Mouse (Mus musculus): ENCODE results near the gene Gm7995. TPM values are rescaled to one million over a fixed set of nuclear protein-coding genes. Genes with fewer than 3 reads are reported as not detected.

The Gm7995 gene
- not detected in 2 replicates for polyA plus RNA-seq (2012; rRNA removed)

DNA sequence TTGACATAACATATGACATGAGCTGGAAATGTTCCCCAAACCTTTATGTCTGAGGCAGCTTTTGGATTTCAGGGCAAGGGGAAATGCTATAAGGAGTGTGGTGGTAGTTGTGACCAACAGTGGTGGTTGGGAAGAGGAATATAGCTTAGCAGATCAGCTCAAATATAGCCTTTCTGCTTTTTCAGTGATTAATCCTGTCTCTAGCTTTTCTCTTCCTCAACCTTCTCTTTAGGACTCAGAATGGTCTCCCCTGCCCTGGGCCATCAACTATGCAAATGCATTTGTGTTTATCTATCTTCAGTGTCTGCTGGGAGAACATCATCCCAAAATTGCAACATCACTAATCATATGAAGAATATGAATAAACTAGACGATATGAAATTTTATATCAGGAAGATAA lies at the start of gene Gm7995:
TSS of gene Gm7995 (plus strand) at position 301 of the 400 bp plus-strand sequence.

DNA sequence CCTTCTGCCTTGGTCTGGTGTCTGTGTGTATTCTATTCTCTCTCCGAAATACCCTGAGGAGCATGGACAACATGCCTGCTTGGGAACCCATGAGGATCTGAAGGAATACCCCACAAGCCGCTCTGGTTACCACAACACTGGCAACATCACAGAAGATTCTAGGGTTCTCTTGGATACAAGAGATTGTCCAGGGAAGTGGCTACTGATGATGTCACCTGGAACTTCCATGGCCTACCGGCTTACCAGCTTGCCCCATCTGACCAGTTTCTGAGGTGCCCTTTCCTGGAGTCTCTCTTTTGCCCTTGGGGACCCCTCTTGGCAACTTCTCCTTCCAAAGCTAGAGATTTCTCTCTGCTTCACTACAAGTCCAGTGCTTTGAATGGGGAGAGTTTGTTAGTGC lies 12.8 kb upstream of the Gm7995 start, which contains the start of gene Gm9611:
TSS of gene Gm9611 (minus strand) at position 101 of the 400 bp plus-strand sequence.

Other genes starting within 250 kb of the Gm7995 start
- gene Gm7951, start 192.8 kb upstream of the Gm7995 start, polyA plus RNA-seq (2012; rRNA removed), result not detected in 2 replicates
- not detected in 2 replicates for gene Gm17027, start 147.6 kb upstream of the Gm7995 start, polyA plus RNA-seq (2012; rRNA removed)
- not detected in 2 replicates for gene Gm3573, start 119.4 kb upstream of the Gm7995 start, polyA plus RNA-seq (2012; rRNA removed)
- gene Gm17026, start 50.2 kb upstream of the Gm7995 start, polyA plus RNA-seq (2012; rRNA removed), result not detected in 2 replicates
- not detected in 2 replicates for gene Gm9611, start 12.9 kb upstream of the Gm7995 start, polyA plus RNA-seq (2012; rRNA removed)
- not detected in 2 replicates for gene Gm8005, start 129.5 kb downstream of the Gm7995 start, polyA plus RNA-seq (2012; rRNA removed)
- gene Gm8011, start 153.7 kb downstream of the Gm7995 start, polyA plus RNA-seq (2012; rRNA removed), result not detected in 2 replicates
- gene Gm8020, start 192.1 kb downstream of the Gm7995 start, polyA plus RNA-seq (2012; rRNA removed), result not detected in 2 replicates
- not detected in 2 replicates for gene Gm8024, start 214.1 kb downstream of the Gm7995 start, polyA plus RNA-seq (2012; rRNA removed)

Data from colon, adult 2 months (tissue).